Mouse (Mus musculus) embryonic fibroblast, embryonic 13.5 days (primary cell): Measurements from ENCODE around the gene Ctnnbl1. TPM values are rescaled to one million over a fixed set of nuclear protein-coding genes. Genes with fewer than 3 reads are reported as not detected.

ENCODE experiments used
- H3K27ac ChIP-seq: 2 replicates; pipeline ENCODE4 v1.5.1; 2012; ENCODE audit warnings: low read length, control low read depth, inconsistent platforms; ENCODE audit not compliant: insufficient read depth
- H3K4me1 ChIP-seq: 2 replicates; pipeline ENCODE4 v1.6.1; 2011; ENCODE audit warnings: low read length; ENCODE audit not compliant: control insufficient read depth, insufficient read depth
- H3K4me3 ChIP-seq: 2 replicates; pipeline ENCODE4 v1.5.1; 2011; ENCODE audit warnings: mild to moderate bottlenecking, control low read depth, low read length; ENCODE audit not compliant: insufficient read depth
- CTCF ChIP-seq: IDR thresholded peaks from 2 replicates; pipeline ENCODE4 v1.5.1; 2011; ENCODE audit warnings: mild to moderate bottlenecking, control low read depth, low read length, moderate library complexity, borderline replicate concordance; ENCODE audit not compliant: insufficient read depth
- POLR2A ChIP-seq: IDR thresholded peaks from 2 replicates; pipeline ENCODE4 v1.6.1; 2011; ENCODE audit warnings: low read depth, mild to moderate bottlenecking, control low read depth, low read length, moderate library complexity
- polyA plus RNA-seq: library from polyadenylated mRNA; stranded (reverse); fragments of >200 nt; gene quantifications from 2 replicates; pipeline ENCODE4 v1.2.4, GENCODE M21; 2011; ENCODE audit warnings: low read depth; ENCODE audit not compliant: missing spikeins, insufficient read length

Ctnnbl1 gene
- polyA plus RNA-seq, 1 experiment: 17.5 TPM

DNA sequence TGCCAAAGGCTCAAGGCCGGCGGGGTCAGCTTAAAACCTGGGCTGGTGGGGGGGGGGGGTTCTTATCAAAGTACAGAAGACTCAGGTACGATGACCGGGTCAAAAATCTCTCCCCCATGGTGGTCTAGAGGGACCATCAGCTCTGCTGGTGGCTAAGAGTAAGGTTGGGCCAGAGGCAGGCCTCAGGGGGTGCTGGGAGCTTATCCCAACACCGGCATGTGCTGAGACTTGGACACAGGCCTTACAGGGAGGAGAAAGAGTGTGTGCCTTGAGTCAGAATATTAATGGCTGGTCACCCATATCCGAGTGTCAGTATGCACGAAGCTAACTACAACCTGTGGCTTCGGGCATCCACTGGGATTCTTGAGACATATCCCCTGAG lies 31.4 kb upstream of the Ctnnbl1 start:
- Histone ChIP-seq H3K27ac (no peak overlapping the region), H3K4me3 (no peak overlapping the region), H3K4me1 (no peaks in the 10 kb centered on the region)
- TF ChIP-seq POLR2A (no peak), CTCF (no peak)

DNA sequence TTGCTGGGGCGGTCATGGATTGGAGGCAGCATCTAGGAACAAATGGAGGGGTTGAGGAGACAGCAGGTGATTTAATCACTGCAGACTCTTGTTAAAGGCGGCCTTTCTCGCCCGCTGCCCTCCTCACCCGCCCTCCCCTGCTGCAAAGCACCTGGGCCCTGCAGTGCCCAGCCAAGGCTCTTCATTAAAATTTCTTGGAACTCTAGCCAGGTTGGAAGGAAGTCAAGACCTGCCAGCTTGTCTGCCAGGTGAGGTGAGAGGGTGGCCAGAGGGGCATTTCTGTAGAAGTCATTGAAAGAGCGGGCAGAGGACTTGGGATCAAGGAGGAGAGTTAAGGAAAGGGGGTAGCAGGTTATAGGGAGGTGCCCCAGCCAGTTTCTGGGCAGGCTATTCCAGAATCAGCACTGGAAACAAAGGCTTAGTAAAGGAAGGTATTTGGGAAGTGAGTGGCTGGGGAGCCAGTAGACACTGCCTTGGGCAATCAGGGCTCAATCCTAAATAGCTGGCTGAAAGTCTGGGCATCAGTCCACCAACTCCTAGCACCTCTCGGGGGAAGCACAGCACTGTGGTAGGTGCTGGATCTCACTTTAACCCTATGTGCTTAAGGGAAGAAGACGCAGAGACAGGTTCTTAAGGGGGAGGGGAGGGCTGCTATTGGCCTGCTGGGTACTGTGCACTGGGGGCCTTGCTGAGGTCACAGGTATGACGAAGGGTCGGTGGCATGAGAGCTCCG lies 29.8 kb upstream of the Ctnnbl1 start:
- no peaks in the 10 kb centered on the region for H3K4me1 ChIP-seq
- no peak for TF ChIP-seq POLR2A
- no peak for TF ChIP-seq CTCF

DNA sequence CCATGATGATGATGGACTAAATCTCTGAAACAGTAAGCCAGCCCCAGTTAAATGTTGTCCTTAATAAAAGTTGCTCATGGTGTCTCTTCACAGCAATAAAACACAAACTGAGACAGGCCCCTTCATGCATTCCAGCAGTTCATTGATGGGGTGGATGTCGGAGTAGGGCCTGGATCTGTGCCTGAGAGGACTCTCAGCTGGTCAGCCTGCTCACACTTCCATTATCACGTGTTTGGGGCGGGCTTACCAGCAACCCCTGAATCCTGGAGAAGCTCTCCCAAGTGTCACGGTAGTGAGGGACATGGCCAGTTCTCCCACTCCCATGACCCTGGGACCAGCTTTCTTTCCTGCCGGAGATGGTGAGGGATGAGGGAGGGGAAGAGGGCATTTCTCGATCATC lies 24.5 kb upstream of the Ctnnbl1 start:
- TF ChIP-seq CTCF (no peak), POLR2A (no peak)
- Histone ChIP-seq H3K4me3 (no peak overlapping the region), H3K4me1 (0 out of 2 replicates have a peak, but pooled peaks cover 4% of the 10 kb centered on the region), H3K27ac (no peak overlapping the region)

More for the DNA sequence above, 29.8 kb upstream of the Ctnnbl1 start:
- Histone ChIP-seq H3K27ac (no peak overlapping the region), H3K4me3 (no peak overlapping the region)

DNA sequence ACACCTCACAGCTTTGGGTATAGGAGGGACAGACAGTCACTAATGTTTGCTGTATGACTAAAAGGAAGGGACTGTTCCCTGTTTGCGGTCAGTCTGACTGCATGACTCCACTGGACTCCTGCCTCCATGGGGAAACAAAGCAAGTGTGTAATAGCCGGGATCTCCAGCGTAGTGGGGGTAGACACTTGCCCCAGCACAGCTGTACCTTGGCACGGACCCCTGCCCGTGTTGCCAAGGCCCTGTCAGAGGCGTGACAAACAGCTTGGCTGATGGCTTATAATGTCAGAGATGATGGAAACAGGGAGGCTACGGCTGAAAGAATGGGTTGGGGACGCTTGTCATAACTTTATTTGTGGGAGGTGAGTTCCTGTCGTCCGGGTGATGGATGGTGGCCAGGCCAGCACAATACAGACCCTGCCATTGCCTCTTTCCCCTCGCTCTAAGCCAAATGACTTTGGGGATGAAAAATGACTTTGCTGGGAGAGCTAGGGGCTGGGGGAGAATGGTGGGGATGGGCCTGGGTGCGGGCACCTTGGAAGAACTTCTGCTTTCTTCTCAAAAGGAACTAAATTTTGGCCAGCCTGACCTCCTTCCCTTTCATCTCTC lies 21.5 kb upstream of the Ctnnbl1 start:
- H3K4me3 ChIP-seq: no peak overlapping the region
- H3K4me1 ChIP-seq: 0 out of 2 replicates have a peak, but pooled peaks cover 4% of the 10 kb centered on the region
- TF ChIP-seq POLR2A (no peak), CTCF (no peak)
- H3K27ac ChIP-seq: no peak overlapping the region

DNA sequence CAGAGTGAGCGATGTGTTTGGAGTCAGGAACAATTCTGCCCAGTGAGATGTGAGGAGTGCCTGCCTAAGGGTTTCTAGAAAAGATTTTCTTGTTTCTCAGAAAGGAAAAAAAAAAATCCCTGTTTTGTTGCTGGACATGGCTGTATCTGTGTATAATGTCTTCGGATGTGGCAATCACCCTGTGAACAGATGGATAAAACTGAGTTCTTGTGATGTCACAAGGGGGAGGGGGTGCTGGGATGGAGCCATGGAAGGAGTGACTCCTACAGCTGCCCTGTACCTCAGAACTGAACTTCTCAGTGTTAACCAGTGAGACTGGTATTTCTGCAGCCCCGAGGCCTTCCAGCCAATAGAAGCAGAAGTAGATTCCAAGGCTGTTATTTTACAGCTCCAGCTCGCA lies 18.8 kb upstream of the Ctnnbl1 start:
- TF ChIP-seq POLR2A: no peak
- no peak for TF ChIP-seq CTCF
- Histone ChIP-seq H3K27ac (no peak overlapping the region), H3K4me3 (no peak overlapping the region), H3K4me1 (0 out of 2 replicates have a peak, but pooled peaks cover 4% of the 10 kb centered on the region)

DNA sequence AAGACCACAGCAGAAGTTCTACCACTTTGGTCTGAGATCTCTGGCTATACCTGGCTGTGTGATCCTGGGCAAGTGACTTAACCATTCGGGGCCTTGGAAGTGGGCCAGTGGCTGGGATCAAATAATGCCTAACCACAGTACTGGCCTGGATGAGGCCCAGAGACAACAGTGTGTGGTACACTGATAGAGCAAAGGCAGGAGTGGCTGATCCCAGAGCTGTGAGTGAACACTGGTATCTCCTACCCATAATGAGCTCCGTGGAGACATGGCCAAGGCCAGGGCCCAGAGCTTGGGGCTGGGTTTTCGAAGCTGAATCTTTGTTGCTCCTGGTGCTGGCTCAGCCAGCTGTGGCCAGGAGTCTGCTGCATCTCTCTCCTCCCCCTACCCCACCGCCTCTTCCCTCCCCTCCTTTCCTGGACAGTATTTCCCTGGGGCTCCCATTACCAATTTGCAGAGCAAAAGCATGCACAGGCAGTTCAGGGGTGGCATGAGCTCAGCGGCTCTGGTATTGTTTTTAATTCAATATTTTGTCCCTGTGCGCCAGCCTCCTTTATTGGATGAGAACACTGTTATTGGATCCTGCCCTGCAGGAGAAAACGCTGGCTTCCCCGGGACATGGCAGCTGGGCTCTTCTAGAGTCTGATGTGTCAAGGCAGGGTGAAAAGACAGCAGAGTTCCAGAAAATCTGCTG lies 13.2 kb upstream of the Ctnnbl1 start:
- Histone ChIP-seq H3K4me1 (no peaks in the 10 kb centered on the region), H3K27ac (no peak overlapping the region), H3K4me3 (no peak overlapping the region)
- TF ChIP-seq POLR2A: no peak
- no peak for TF ChIP-seq CTCF

DNA sequence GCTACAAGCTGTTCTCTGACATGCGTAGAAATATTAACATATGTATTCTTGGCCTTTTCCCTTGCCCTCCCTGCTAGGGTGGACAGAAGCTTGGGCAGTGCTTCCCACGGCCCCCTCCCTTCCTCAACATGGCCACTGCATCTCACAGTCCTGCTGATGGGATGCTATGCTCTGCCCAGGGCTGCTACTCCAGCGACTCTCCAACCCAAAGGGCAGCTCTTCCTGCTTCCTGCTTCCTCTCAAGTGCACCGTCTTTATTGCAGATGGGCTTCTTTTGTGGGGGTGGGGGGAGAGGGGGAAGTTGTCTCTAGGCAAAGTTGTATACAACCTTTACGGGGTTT lies 12.7 kb upstream of the Ctnnbl1 start:
- TF ChIP-seq POLR2A (no peak), CTCF (no peak)
- no peak overlapping the region for H3K27ac ChIP-seq

DNA sequence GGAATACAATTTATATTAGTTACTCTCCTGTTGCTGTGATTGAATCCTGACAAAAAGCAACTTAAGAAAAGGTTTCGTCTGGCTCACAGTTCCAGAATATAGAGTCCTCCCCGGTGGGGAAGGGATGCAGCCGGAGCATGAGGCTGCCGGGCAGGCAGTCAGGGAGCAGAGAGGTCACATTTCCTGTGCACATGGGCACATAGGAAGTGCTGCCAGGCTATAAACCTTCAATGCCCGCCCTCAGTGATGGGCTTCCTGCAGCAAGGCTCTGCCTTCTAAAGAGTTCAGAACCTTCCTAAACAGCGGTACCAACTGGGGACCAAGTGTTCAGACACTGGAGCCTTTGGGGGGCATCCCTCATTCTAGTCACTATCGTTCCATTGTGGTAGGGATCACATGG lies 7.4 kb downstream of the Ctnnbl1 start:
- H3K4me3 ChIP-seq: no peak overlapping the region
- H3K4me1 ChIP-seq: no peaks in the 10 kb centered on the region
- H3K27ac ChIP-seq: no peak overlapping the region
- no peak for TF ChIP-seq POLR2A
- no peak for TF ChIP-seq CTCF

More for the DNA sequence above, 12.7 kb upstream of the Ctnnbl1 start:
- Histone ChIP-seq H3K4me3 (no peak overlapping the region), H3K4me1 (no peaks in the 10 kb centered on the region)

DNA sequence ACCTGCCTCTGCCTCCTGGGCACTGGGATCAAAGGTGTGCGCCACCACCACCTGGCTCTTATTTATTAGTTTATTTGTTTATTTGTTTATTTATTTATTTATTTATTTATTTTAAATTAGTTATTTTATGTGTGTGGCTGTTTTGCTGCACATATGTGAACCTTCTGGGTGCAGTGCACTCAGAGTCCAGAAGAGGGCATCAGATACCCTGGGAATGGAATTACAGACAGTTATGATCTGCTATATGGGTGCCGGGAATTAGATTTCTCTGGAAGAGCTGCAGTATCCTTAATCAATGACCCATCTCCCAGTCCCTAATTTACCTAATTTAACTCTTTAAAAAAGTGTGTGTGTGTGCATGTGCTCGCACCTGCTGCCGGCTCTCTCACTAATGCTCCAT lies 8.5 kb downstream of the Ctnnbl1 start:
- Histone ChIP-seq H3K27ac (no peak overlapping the region), H3K4me3 (no peak overlapping the region), H3K4me1 (no peaks in the 10 kb centered on the region)
- TF ChIP-seq CTCF (no peak), POLR2A (no peak)

DNA sequence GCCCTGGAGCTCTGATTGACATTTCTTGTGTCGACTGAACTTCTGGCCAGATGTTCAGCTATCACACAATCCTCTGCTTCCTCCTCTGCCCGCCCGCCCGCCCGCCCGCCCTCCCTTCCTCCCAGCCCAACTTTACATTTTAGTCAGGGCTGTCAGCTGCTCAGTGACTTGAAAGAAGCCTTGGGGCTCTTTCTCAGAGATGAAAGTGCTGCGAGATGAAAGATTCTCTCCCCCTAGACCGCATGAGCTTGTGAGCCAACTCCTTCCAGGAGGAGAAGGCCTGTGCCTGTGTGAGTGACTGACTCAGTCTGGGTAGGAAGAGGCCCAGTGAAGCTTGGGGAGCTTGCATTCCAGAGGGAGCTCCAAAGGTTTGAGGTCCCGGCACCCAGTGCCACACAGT lies 9.4 kb downstream of the Ctnnbl1 start:
- no peak overlapping the region for H3K4me3 ChIP-seq
- H3K27ac ChIP-seq: no peak overlapping the region
- TF ChIP-seq CTCF (no peak), POLR2A (no peak)
- no peaks in the 10 kb centered on the region for H3K4me1 ChIP-seq
